Mouse (Mus musculus) stomach, postnatal 0 days (tissue): ENCODE results near the gene Tpo. TPM values are rescaled to one million over a fixed set of nuclear protein-coding genes. Genes with fewer than 3 reads are reported as not detected.

Source experiments
- ATAC-seq: fragments of 200-750 bp; cut with Nextera tagmentation; 2 replicates; pipeline ENCODE4 v1.8.0; 2017; ENCODE audit not compliant: low FRiP score, low TSS enrichment
- DNase-seq: peaks from one replicate; pipeline ENCODE4 v3.0.0-alpha.2; 2016; ENCODE audit warnings: low spot score
- H3K27ac ChIP-seq: fragments of 300-500 bp; sonication (generic); replicated peaks from 2 replicates; pipeline ENCODE4 v1.5.1; 2014; ENCODE audit warnings: mild to moderate bottlenecking, control low read depth
- H3K27me3 ChIP-seq: fragments of 300-500 bp; sonication (generic); 2 replicates; pipeline ENCODE4 v1.6.1; 2014; ENCODE audit warnings: low read length; ENCODE audit not compliant: control insufficient read depth, insufficient read depth
- H3K36me3 ChIP-seq: fragments of 300-500 bp; sonication (generic); 2 replicates; pipeline ENCODE4 v1.6.1; 2014; ENCODE audit warnings: low read length, mixed read lengths; ENCODE audit not compliant: control insufficient read depth, insufficient read depth
- H3K4me1 ChIP-seq: fragments of 300-500 bp; sonication (generic); replicated peaks from 2 replicates; pipeline ENCODE4 v1.6.1; 2014; ENCODE audit warnings: antibody characterized with exemption; ENCODE audit not compliant: control insufficient read depth, insufficient read depth
- H3K4me2 ChIP-seq: fragments of 300-500 bp; sonication (generic); replicated peaks from 2 replicates; pipeline ENCODE4 v1.6.1; 2014; ENCODE audit warnings: low read depth, mild to moderate bottlenecking, control low read depth, moderate library complexity
- H3K4me3 ChIP-seq: fragments of 300-500 bp; sonication (generic); 2 replicates; pipeline ENCODE4 v1.5.1; 2014; ENCODE audit warnings: low read depth, low read length, control low read depth
- H3K9ac ChIP-seq: fragments of 300-500 bp; sonication (generic); 2 replicates; pipeline ENCODE4 v1.6.1; 2014; ENCODE audit warnings: mild to moderate bottlenecking, low read length, control low read depth, mixed read lengths
- H3K9me3 ChIP-seq: fragments of 300-500 bp; sonication (generic); 2 replicates; pipeline ENCODE4 v1.6.1; 2016; ENCODE audit warnings: low read length; ENCODE audit not compliant: control insufficient read depth
- CTCF ChIP-seq: IDR thresholded peaks from 2 replicates; pipeline ENCODE4 v1.5.1; 2016; ENCODE audit warnings: antibody characterized with exemption, low read depth, mild to moderate bottlenecking, moderate library complexity
- EP300 ChIP-seq: optimal IDR thresholded peaks from 2 replicates; pipeline ENCODE3; 2016; ENCODE audit warnings: antibody characterized with exemption
- WGBS: fragments of 180-500 bp; shearing (Covaris S2); extraction: QIAGEN DNeasy Blood & Tissue Kit; methylation state at CpG from one replicate; pipeline ENCODE4 v1.1.7; 2014; 5-methylcytosine and 5-hydroxymethylcytosine counted together
- polyA plus RNA-seq: library from polyadenylated mRNA; unstranded; fragments of >200 nt; fragmentation: Nextera tagmentation; extraction: Ambion mirVana; gene quantifications from 2 replicates; pipeline ENCODE4 v1.2.1, GENCODE M21; 2015

Gene Tpo
- polyA plus RNA-seq, 1 experiment from 2014 or later, result not detected

DNA sequence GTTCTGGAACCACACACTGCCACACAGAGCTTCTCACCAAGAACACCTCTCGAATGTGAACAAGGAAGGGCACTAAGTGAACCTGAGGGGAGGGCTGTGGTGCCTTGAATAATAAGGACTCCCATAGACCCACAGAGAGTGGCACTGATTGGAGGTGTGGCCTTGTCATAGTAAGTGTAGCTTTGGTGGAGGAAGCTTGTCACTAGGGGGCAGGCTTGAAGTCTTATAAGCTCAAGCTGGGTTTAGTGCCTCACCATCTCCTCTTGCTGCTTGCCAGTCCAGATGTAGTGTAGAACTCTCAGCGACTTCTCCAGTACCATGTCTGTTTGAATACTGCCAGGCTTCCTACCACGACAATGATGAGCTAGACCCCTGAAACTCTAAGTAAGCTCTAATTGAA lies 9.7 kb upstream of the Tpo start:
- H3K27ac ChIP-seq, result no peak overlapping the region
- no peaks in the 10 kb centered on the region for H3K36me3 ChIP-seq
- no peaks in the 10 kb centered on the region for H3K27me3 ChIP-seq
- DNase-seq (peak; percentile 43), ATAC-seq (peak; percentile 51; the same call in 1 of the 2 replicates)
- 60% methylated on average over 3 of the region's 3 CpGs for WGBS
- H3K4me1 ChIP-seq, result no peaks in the 10 kb centered on the region
- H3K4me2 ChIP-seq, result no peak overlapping the region
- no peak for TF ChIP-seq EP300
- TF ChIP-seq CTCF, result peak; percentile 65
- H3K4me3 ChIP-seq, result no peak overlapping the region
- no peaks in the 10 kb centered on the region for H3K9me3 ChIP-seq
- H3K9ac ChIP-seq, result no peak overlapping the region

DNA sequence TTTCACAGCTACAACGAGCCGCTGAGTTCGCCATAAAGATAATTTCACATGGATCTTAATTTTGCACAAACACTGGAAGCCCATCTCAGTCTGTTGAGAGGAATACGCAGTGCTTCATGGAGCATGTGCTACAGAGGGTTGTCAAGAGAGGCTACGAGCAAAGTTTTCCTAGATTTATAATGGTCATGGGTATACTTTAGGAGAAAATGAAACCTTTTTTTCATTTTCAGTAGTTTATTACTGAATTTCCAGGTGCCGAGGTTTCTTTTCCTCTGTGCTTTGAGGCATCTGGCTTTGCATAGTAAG lies 3.1 kb downstream of the Tpo start:
- H3K9me3 ChIP-seq, result no peaks in the 10 kb centered on the region
- TF ChIP-seq EP300 (no peak), CTCF (no peak)
- no peak overlapping the region for H3K4me3 ChIP-seq
- ATAC-seq (no peak), DNase-seq (no peak)
- no peak overlapping the region for H3K27ac ChIP-seq
- H3K4me1 ChIP-seq, result no peaks in the 10 kb centered on the region
- WGBS, result 63% methylated on average over 6 of the region's 6 CpGs
- no peak overlapping the region for H3K9ac ChIP-seq
- no peaks in the 10 kb centered on the region for H3K27me3 ChIP-seq
- H3K4me2 ChIP-seq, result no peak overlapping the region
- H3K36me3 ChIP-seq, result no peaks in the 10 kb centered on the region

- TF ChIP-seq CTCF (peak; percentile 93), EP300 (no peak)
- no peak overlapping the region for H3K4me2 ChIP-seq
- H3K9ac ChIP-seq, result no peak overlapping the region
- H3K9me3 ChIP-seq, result no peaks in the 10 kb centered on the region
- ATAC-seq (peak; percentile 71), DNase-seq (peak; percentile 70)
- 57% methylated on average over 7 of the region's 7 CpGs for WGBS
- no peaks in the 10 kb centered on the region for H3K27me3 ChIP-seq
- H3K4me1 ChIP-seq, result no peaks in the 10 kb centered on the region
- H3K36me3 ChIP-seq, result no peaks in the 10 kb centered on the region
- no peak overlapping the region for H3K4me3 ChIP-seq
- H3K27ac ChIP-seq, result no peak overlapping the region
Measured at GRCm38 (mm10) chr12:30128561-30129410, 3.6 kb downstream of the Tpo start.

DNA sequence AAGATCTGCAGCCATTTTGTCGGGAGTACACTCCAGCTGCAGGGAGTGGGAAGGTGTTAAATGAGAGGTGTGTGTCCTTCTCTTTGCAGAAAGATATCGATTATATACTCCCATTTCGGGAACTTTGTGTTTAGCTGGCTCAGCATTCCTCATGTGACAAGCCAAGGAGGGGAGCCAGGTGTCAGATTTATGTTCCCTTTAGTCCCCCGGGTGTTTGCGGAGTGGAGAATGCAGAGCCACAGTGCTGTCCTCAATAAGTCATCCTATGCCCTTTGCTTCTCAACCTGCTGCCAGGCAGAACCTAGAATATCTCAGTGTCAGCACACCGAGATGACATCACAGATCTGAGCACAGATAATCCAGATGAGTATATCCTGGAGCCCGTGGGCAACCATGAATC lies 10.1 kb downstream of the Tpo start:
- no peak overlapping the region for H3K9ac ChIP-seq
- TF ChIP-seq EP300, result no peak
- TF ChIP-seq CTCF, result no peak
- no peak overlapping the region for H3K4me2 ChIP-seq
- WGBS, result 50% methylated on average over 7 of the region's 7 CpGs
- no peaks in the 10 kb centered on the region for H3K27me3 ChIP-seq
- DNase-seq, result no peak
- no peaks in the 10 kb centered on the region for H3K4me1 ChIP-seq
- no peaks in the 10 kb centered on the region for H3K9me3 ChIP-seq
- H3K4me3 ChIP-seq, result no peak overlapping the region
- no peaks in the 10 kb centered on the region for H3K36me3 ChIP-seq
- ATAC-seq, result no peak
- no peak overlapping the region for H3K27ac ChIP-seq

DNA sequence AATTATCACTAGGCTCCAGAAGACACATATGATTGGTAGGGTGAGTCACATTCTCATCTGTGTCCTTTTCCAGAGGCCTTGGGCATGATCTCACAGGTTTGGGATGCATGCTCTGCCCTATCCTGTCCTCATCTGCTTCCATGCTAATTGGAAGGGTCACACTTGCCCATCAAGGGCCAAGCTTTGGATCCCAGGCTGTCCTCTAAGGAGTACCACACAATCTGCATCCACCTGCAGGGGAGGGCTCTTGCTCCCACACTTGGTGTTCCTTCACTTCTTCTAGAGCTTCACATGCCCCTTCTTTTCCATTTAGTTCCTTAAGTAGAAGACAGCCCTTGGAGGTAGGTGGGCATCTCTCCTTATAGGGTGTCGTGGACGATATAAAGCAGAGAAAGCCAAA lies 20.2 kb downstream of the Tpo start:
- Histone ChIP-seq H3K27ac (no peak overlapping the region), H3K4me2 (no peak overlapping the region), H3K4me3 (no peak overlapping the region), H3K9me3 (no peaks in the 10 kb centered on the region), H3K4me1 (no peaks in the 10 kb centered on the region), H3K9ac (no peak overlapping the region), H3K27me3 (no peaks in the 10 kb centered on the region), H3K36me3 (no peaks in the 10 kb centered on the region)
- ATAC-seq, result no peak
- DNase-seq, result no peak
- 88% methylated on average over 2 of the region's 2 CpGs for WGBS
- TF ChIP-seq CTCF (no peak), EP300 (no peak)
